Mouse (Mus musculus): ENCODE measurements around the gene Atoh7. TPM values are rescaled to one million over a fixed set of nuclear protein-coding genes. Genes with fewer than 3 reads are reported as not detected.

Atoh7 gene
- polyA plus RNA-seq, 1 experiment from 2014 or later, result not detected

Other genes starting within 250 kb of the Atoh7 start
- 25.6 and 26.9 TPM in 2 replicates for gene Tet1, start 190.7 kb upstream of the Atoh7 start, polyA plus RNA-seq (2015; fragmentation: Nextera tagmentation; extraction: Ambion mirVana)
- gene Slc25a16, start 179.0 kb upstream of the Atoh7 start, polyA plus RNA-seq (2015; fragmentation: Nextera tagmentation; extraction: Ambion mirVana), result 12.0 and 13.1 TPM in 2 replicates
- gene Dna2, start 152.6 kb upstream of the Atoh7 start, polyA plus RNA-seq (2015; fragmentation: Nextera tagmentation; extraction: Ambion mirVana), result 10.1 and 13.4 TPM in 2 replicates
- 15.0 and 17.4 TPM in 2 replicates for gene Rufy2, start 119.4 kb upstream of the Atoh7 start, polyA plus RNA-seq (2015; fragmentation: Nextera tagmentation; extraction: Ambion mirVana)
- gene Hnrnph3, start 75.4 kb upstream of the Atoh7 start, polyA plus RNA-seq (2015; fragmentation: Nextera tagmentation; extraction: Ambion mirVana), result 58.1 and 64.8 TPM in 2 replicates
- 0.42 and 0.87 TPM in 2 replicates for gene Pbld2, start 75.3 kb upstream of the Atoh7 start, polyA plus RNA-seq (2015; fragmentation: Nextera tagmentation; extraction: Ambion mirVana)
- 0.64 and 0.67 TPM in 2 replicates for gene Pbld1, start 39.5 kb upstream of the Atoh7 start, polyA plus RNA-seq (2015; fragmentation: Nextera tagmentation; extraction: Ambion mirVana)
- gene Mypn, start 104.3 kb downstream of the Atoh7 start, polyA plus RNA-seq (2015; fragmentation: Nextera tagmentation; extraction: Ambion mirVana), result 8.7 and 9.9 TPM in 2 replicates
- gene Herc4, start 144.2 kb downstream of the Atoh7 start, polyA plus RNA-seq (2015; fragmentation: Nextera tagmentation; extraction: Ambion mirVana), result 30.3 and 31.1 TPM in 2 replicates